Mouse (Mus musculus) bone marrow macrophage, adult 2 months (primary cell): ENCODE results near the gene Pdp2.
A peak's percentile ranks its signal among the peaks of the same experiment; 100 is the strongest.

Experiments
- CTCF ChIP-seq: IDR thresholded peaks from 2 replicates; pipeline ENCODE4 v1.5.1; 2012; ENCODE audit warnings: low read depth, mild to moderate bottlenecking, low read length, moderate library complexity
- POLR2A ChIP-seq: IDR thresholded peaks from 2 replicates; pipeline ENCODE4 v1.6.1; 2012; ENCODE audit warnings: mild to moderate bottlenecking, low read depth, low read length, borderline replicate concordance

DNA sequence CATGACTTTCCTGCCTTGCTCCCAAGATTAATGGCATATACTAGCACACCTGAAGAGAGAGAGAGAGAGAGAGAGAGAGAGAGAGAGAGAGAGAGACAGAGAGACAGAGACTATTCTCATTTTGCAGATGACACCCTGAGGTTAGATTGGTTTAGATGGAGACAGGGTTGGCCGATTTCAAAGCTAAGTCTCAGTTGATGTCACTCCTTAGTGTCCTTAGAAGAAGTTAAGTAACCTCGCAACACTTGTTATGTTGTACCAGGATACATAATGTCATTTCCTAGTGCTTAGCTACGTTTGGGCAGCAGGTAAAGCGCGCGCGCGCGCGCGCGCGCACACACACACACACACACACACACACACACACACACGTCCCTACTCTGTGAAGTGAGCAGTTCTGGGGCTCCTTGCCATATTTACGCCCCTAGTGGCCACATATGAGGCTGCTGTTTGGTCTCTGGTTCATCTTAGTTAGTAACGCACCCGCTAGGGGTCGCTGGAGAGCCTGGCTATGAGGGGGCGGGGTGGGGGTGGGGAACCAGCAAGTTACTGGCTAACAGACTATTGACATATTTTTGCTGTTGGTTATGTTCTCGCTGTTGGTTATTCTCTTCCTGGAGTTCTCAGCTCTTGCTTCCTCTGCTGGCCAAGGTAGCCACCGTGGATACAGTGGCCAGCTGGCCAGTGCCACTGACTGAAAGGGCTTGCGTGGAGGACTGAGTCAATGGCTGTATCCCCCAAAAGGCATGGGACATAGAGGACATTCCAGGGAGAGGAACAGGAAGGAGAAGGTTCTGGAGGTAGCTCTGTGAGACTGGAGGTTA is 26.4 kb upstream of the Pdp2 start:
- TF ChIP-seq POLR2A, result no peak
- peak; percentile 99 for TF ChIP-seq CTCF
